Mouse (Mus musculus): Measurements from ENCODE around the gene Casq1. TPM values are rescaled to one million over a fixed set of nuclear protein-coding genes. Genes with fewer than 3 reads are reported as not detected.
A peak's percentile ranks its signal among the peaks of the same experiment; 100 is the strongest.
"Not testable (repeated sequence)": the region's sequence is repeated elsewhere in the genome, so short reads cannot be mapped to it uniquely, and the experiment has no call there.

The Casq1 gene
- 1.3 and 2.0 TPM in 2 replicates for polyA plus RNA-seq (2016; fragmentation: Nextera tagmentation; extraction: Ambion mirVana)

DNA sequence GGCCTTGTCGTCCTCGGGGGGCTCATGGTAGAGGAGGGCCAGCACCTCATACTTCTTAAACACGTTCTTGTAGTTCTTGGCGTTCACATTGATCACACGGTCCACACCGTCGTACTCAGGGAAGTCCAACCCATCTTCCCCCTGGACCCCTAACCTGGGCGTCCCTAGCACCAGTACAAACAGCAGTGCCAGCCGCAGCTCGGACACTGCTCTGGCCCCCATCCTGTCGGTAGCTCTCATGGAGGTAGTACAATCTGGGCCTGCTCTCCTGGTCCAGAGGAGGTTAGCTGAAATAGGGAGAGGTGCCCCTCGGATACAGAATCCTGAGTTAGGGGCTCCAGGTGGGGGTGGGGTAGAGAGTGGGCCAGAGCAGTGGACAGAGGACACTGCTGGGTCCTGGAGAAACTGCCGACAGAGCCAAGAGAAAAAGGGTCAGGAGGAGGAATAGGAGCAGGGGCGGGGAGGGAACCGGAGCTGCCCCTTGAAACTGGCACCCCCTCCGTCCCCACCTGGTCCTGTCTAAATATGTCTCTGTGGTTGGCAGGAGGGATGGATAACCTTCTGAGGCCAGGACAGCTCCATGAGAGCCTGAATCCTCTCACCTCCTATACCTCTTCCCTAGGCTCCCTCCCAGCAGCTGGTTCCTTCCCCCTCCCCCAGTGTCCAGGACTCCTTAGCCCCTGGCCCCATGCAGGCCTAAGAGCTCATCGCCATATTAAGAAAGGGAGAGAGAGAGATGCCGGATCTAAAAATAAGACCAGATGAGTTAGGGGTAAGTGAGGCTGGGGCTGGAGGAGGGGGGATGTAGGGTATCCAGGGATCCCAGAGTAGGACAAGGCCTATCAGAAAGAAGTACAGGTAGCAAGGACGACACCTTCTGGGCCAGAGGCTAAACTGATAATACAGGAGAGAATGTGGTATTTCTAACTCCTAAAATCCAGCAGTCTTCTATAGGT, at the start of gene Casq1:
TSS of gene Casq1 (minus strand) at position 418 of the 956 bp plus-strand sequence.
- Histone ChIP-seq H3K4me1 (replicated peaks) (peaks cover 61% of the 10 kb centered on the region), H3K27ac (peak within 1 kb of the TSS; percentile 85), H3K36me3 (no peaks in the 10 kb centered on the region), H3K9me3 (no peaks in the 10 kb centered on the region), H3K27me3 (ENCODE audit: insufficient read depth, poor library complexity, severe bottlenecking) (peaks cover 4% of the 10 kb centered on the region; the same call in 1 of the 2 replicates), H3K4me3 (no peak within 1 kb of the TSS)
- no peak for DNase-seq (ENCODE audit: low spot score)
- 84% methylated on average over 19 of the region's 19 CpGs for WGBS

DNA sequence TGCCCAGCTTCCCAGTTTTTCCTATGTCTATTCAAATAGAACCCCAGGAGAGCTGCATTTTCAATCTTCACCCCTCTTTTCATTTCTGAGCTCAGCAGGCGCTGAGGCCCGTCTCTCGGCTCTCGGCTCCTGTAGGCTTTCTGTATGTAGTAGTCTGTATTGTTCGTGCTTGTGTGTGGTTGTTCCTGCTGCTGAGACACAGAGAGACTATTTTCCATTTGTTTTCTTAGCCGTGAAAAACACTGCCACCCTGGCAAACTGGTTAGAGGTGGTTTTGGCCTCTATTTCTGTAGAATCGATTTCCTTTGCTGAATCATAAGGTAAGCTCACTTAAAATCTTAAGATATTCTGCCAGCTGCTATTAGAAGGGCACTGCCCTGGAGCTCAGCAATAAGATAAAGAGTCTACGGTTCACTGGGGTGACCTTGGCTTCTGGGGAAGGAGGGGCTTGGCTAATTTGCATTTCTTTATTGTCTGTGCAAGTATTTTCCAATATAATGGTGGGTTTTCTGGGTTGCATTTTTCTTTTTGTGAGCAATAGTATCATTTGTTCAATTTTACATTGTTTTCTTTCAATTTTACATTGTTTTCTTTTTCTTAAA, 41.9 kb upstream of the Casq1 start, which contains the start of gene Igsf8:
TSS of gene Igsf8 (plus strand) at position 165 of the 602 bp plus-strand sequence.
- H3K4me3 ChIP-seq, result peak within 1 kb of the TSS; percentile 21; the same call in 1 of the 2 replicates
- peaks cover 24% of the 10 kb centered on the region for H3K4me1 ChIP-seq (replicated peaks)
- H3K9me3 ChIP-seq, result 0 out of 2 replicates have a peak, but pooled peaks cover 3% of the 10 kb centered on the region
- WGBS, result 22% methylated on average over 8 of the region's 8 CpGs
- peak within 1 kb of the TSS; percentile 84 for H3K27ac ChIP-seq
- DNase-seq (ENCODE audit: low spot score), result peak; percentile 39
- H3K27me3 ChIP-seq (ENCODE audit: insufficient read depth, poor library complexity, severe bottlenecking), result no peaks in the 10 kb centered on the region
- H3K36me3 ChIP-seq, result no peaks in the 10 kb centered on the region

DNA sequence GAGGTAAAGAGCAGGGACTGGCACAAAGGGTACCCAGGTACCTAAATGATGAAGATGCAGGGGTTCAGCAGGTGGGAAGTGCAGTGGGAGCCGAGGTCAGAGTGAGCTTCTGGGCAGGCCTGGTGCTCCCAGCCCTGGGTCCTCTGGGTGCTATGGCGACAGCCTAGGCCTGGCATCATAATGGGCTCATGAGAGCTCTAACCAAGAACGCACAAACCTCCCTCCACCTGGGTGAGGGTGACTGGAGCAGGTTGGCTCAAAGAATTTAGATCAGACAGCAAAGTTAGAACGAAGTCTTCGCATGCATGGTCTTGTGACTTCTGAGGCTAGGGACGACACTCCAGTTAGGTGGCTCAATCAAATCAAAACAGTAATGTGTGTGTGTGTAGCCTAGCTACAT, 38.6 kb upstream of the Casq1 start, which contains the start of gene Atp1a4:
TSS of gene Atp1a4 (minus strand) at position 101 of the 400 bp plus-strand sequence.
- Histone ChIP-seq H3K4me3 (no peak within 1 kb of the TSS), H3K27me3 (ENCODE audit: insufficient read depth, poor library complexity, severe bottlenecking) (no peaks in the 10 kb centered on the region), H3K36me3 (no peaks in the 10 kb centered on the region), H3K9me3 (0 out of 2 replicates have a peak, but pooled peaks cover 2% of the 10 kb centered on the region), H3K4me1 (replicated peaks) (peaks cover 24% of the 10 kb centered on the region), H3K27ac (no peak within 1 kb of the TSS)
- no peak for DNase-seq (ENCODE audit: low spot score)
- 89% methylated on average over 6 of the region's 6 CpGs for WGBS

DNA sequence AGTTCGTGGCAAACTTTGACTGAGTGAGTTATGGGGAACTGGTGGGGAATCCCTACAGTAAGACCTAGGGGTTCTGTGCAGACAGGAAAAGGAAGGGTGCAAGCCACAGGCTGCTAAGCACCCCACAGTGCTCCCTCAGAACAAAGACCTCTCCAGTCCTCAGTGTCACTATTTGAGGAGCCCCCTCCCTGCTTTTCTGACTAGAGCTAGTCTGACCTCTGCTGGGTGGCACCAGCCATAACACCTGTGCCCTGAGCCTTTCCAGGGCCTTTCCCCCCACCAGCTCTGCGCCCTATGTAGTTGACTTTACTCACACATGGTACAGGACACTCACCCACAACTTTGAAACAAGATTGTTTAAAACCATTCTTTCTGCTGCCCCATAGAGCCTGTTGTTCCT, 28.0 kb upstream of the Casq1 start:
- WGBS, result 58% methylated on average over 2 of the region's 2 CpGs
- Histone ChIP-seq H3K4me1 (replicated peaks) (peaks cover 29% of the 10 kb centered on the region), H3K27ac (peak overlapping the region; percentile 57; the same call in 1 of the 2 replicates), H3K27me3 (ENCODE audit: insufficient read depth, poor library complexity, severe bottlenecking) (peaks cover 41% of the 10 kb centered on the region), H3K36me3 (no peaks in the 10 kb centered on the region), H3K4me3 (no peak overlapping the region), H3K9me3 (no peaks in the 10 kb centered on the region)
- peak; percentile 61 for DNase-seq (ENCODE audit: low spot score)

DNA sequence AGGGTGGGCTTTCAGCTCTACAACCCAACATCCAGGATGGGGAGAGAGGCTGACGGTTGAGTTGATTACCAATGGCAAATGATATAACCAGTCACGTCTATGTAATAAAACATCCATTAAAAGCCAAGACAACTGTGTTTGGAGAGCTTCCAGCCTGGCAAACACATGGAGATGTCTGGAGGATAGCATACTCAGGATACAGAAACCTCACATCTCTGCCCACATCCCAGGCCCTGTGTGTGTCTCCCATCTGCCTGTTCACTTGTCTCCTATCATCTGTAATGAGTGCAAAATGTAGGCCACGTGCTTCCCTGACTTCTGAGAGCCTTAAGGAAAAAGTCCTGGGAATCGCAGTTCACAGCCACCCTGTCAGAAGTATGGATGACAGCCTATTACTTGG, 27.5 kb upstream of the Casq1 start:
- Histone ChIP-seq H3K4me3 (no peak overlapping the region), H3K4me1 (replicated peaks) (peaks cover 33% of the 10 kb centered on the region), H3K9me3 (no peaks in the 10 kb centered on the region), H3K27ac (peak overlapping the region; percentile 57; the same call in 1 of the 2 replicates), H3K36me3 (no peaks in the 10 kb centered on the region), H3K27me3 (ENCODE audit: insufficient read depth, poor library complexity, severe bottlenecking) (peaks cover 41% of the 10 kb centered on the region)
- DNase-seq (ENCODE audit: low spot score), result no peak
- WGBS, result 79% methylated on average over 4 of the region's 4 CpGs

DNA sequence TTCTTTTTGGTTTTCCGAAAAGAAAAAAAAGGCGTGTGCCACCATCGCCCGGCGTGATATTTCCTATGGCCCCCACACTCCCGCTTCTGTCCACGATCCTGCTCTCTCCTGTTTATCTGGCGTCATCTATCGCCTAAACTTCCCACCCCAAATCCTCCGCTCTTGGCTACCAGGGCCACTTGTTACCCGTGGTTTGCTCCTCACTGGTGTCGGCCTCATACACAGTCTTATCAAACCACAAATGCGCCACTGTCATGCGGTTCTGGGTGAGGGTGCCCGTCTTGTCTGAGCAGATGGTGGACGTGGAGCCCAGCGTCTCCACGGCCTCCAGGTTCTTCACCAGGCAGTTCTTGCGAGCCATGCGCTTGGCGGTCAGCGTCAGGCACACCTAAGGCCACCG, 25.0 kb upstream of the Casq1 start:
- H3K36me3 ChIP-seq; DNase-seq (ENCODE audit: low spot score); H3K27ac ChIP-seq; H3K9me3 ChIP-seq: not testable (repeated sequence)
- H3K4me1 ChIP-seq (replicated peaks), result peaks cover 53% of the 10 kb centered on the region
- WGBS, result 39% methylated on average over 23 of the region's 23 CpGs
- H3K4me3 ChIP-seq, result peak overlapping the region; percentile 27
- H3K27me3 ChIP-seq (ENCODE audit: insufficient read depth, poor library complexity, severe bottlenecking), result peaks cover 41% of the 10 kb centered on the region

DNA sequence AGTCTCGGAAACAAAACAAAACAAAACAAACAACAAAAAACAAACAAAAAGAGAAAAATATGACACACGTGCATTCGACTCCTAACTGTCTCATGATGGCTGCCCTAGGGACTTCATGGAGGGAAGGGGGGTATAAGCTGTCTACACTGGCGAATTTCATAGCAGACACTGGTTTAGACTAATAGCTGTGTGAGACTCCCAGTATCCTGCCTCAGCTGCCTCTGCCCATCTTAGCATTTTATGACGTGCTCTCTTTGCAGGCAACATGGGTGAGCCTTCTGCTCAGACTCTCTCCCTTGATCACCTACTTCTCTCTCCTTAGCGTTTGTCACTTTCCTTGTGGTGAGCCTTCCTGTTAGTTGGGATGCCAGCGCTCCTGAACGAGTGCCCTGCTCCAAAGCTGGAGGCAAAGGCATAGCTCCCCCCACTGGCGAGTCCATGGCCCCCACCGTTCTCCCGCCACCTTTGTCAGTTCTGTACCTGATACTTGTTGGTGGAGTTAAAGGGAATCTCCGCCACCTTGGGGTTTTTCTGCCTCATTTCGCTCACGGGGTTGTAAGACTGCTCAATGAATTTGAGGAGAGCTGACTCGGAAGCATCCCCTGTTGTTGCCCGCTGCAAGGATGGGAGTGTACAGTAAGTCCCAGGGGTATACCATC, 24.0 kb upstream of the Casq1 start:
- peaks cover 53% of the 10 kb centered on the region for H3K4me1 ChIP-seq (replicated peaks)
- H3K9me3 ChIP-seq, result no peaks in the 10 kb centered on the region
- H3K4me3 ChIP-seq, result peak overlapping the region; percentile 27; the same call in 1 of the 2 replicates
- peaks cover 41% of the 10 kb centered on the region for H3K27me3 ChIP-seq (ENCODE audit: insufficient read depth, poor library complexity, severe bottlenecking)
- H3K36me3 ChIP-seq, result no peaks in the 10 kb centered on the region
- WGBS, result 29% methylated on average over 16 of the region's 16 CpGs
- peak overlapping the region; percentile 75; the same call in 1 of the 2 replicates for H3K27ac ChIP-seq
- no peak for DNase-seq (ENCODE audit: low spot score)

DNA sequence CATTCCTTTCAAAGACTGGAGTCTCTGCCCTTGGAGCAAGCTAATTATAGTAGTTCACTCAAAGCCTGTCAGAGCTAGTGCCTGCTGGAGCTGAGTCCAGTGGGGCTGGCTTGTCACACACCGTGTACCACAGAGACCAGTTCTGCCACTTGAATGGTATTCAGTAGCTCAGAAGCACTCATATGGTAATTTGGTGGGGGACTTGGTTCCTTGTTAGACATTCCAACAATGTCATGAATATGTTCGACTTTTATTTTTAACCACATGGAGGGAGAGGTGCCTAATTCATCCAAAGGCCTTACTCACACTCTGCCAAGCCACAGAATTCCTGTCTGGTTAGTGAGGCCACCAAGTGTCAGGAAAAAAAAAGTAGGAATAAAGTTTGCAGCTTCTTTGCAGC, 22.7 kb upstream of the Casq1 start:
- DNase-seq (ENCODE audit: low spot score), result peak; percentile 45
- WGBS, result 33% methylated on average over 2 of the region's 2 CpGs
- H3K27me3 ChIP-seq (ENCODE audit: insufficient read depth, poor library complexity, severe bottlenecking), result peaks cover 41% of the 10 kb centered on the region
- H3K4me3 ChIP-seq, result no peak overlapping the region
- no peaks in the 10 kb centered on the region for H3K36me3 ChIP-seq
- H3K9me3 ChIP-seq, result no peaks in the 10 kb centered on the region
- peak overlapping the region; percentile 75 for H3K27ac ChIP-seq
- H3K4me1 ChIP-seq (replicated peaks), result peaks cover 50% of the 10 kb centered on the region

DNA sequence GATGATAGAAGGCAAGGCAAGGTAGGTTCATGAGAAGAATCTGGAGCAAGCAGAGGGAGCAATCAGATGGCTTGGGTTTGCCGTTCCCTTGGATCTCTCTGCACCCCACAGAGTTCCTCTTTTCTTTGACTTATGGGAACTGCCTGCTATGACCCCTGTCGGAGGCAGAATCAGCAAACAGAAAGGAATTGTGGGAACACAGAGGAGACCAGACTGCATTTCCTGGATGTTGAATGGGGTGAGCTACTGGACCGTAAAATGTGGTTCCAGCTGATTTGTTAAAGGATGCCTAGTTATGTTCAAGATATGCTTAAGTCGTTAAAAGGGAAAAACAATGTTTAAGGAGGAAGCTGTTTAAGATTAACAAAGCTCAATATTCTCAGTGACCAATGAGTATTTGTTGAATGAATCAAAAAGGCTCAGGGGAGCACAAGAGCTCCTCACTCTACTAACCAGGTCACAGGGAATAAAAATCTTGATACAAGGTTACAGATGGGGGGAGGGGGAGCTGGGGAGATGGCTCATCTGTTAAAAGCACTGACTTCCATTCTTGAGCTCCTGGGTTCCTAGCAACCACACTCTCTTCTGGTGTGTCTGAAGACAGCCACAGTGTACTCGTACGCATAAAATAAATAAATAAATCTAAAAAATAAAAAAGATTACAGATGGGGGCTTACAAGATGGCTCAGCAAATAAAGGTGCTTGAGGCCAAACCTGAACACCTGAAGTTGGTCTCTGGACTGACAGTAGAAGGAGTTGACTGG, 21.5 kb upstream of the Casq1 start:
- Histone ChIP-seq H3K36me3 (no peaks in the 10 kb centered on the region), H3K4me3 (no peak overlapping the region), H3K9me3 (no peaks in the 10 kb centered on the region), H3K27me3 (ENCODE audit: insufficient read depth, poor library complexity, severe bottlenecking) (peaks cover 32% of the 10 kb centered on the region), H3K27ac (peak overlapping the region; percentile 75), H3K4me1 (replicated peaks) (peaks cover 47% of the 10 kb centered on the region)
- no peak for DNase-seq (ENCODE audit: low spot score)
- 26% methylated on average over 6 of the region's 6 CpGs for WGBS

DNA sequence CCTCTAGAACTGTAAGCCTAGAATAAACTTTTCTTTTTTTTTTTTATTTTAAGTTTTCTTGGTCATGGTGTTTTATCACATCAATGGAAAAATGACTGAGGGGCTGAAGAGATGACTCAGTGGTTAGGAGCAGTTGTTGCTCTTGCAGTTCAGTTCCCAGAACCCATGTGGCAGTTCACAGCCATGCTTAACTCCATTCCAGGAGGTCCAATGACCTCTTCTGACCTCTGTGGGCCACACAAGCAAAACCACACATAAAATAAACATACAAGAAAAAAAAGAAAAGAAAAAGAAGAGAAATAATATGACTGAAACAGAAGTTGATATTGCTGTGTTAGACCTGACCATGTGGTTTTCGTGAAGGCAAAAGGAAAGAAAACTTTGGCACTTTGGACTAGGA, 9.5 kb upstream of the Casq1 start:
- Histone ChIP-seq H3K27ac (no peak overlapping the region), H3K4me3 (no peak overlapping the region), H3K9me3 (no peaks in the 10 kb centered on the region), H3K27me3 (ENCODE audit: insufficient read depth, poor library complexity, severe bottlenecking) (peaks cover 3% of the 10 kb centered on the region; the same call in 1 of the 2 replicates), H3K4me1 (replicated peaks) (no peaks in the 10 kb centered on the region), H3K36me3 (no peaks in the 10 kb centered on the region)
- DNase-seq (ENCODE audit: low spot score), result no peak
- 80% methylated on average over 1 of the region's 1 CpGs for WGBS

DNA sequence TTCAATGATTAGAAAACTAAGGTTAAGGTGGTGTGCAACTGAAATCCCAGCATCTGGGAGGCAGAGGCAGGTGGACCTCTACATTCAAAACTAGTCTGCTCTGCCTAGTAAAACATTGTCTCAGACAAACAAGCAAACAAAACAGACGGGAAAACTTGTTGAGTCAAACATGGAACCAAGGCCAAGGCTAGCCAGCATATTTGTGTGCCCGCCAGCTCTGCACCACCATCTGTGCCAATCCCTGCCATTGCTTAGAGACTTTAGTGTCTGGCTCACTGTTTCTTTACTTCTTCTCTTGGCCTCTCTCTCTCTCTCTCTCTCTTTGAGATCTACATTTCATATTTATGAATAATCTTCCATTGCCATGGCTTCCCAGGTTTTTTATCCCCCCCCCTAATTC, 8.5 kb upstream of the Casq1 start:
- H3K9me3 ChIP-seq, result no peaks in the 10 kb centered on the region
- WGBS, result 87% methylated on average over 2 of the region's 2 CpGs
- DNase-seq (ENCODE audit: low spot score), result no peak
- no peaks in the 10 kb centered on the region for H3K36me3 ChIP-seq
- no peaks in the 10 kb centered on the region for H3K4me1 ChIP-seq (replicated peaks)
- H3K27me3 ChIP-seq (ENCODE audit: insufficient read depth, poor library complexity, severe bottlenecking), result peaks cover 7% of the 10 kb centered on the region; the same call in 1 of the 2 replicates
- no peak overlapping the region for H3K4me3 ChIP-seq
- no peak overlapping the region for H3K27ac ChIP-seq
